Mouse (Mus musculus): ENCODE results near the gene Unc5cl.

DNA sequence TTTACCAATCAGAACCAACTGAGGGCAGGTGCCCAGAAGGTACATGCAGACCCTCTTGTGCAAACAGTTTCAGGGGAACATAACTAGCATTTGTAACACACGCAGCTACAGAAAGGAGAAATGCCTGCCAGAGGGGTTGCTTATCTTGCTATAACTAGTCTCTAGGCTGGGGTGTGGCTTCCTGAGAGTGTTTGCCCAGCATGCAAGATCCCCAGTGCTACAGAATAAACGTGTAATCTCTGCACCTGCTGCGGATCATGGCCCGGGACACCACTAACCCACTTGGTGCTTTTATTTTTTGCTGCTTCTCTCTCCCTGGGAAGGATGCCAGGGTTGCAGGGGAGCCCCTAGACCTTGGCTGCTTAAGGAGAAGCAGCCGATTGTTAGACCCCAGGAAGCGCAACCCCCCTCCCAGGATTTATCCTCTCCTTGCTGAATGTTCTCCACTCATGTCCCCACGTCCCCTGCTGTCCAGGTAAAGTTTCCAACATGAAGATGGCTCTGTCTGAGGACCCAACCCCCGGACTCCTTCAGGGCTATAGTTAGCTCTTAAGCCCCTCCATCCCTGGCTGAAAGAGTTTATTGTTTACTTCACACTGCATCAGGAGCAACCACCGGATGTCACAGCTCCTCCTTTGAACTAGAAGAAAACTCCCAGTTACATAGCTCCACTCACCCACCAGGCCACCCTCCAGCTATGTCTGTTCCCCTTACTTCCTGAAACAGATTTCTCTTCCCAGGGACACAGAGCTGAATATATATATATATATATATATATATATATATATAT is 28.7 kb upstream of the Unc5cl start:
- TF ChIP-seq GATA1 (IDR thresholded peaks at IDR 0.05; ENCODE audit: low read length) (no peak), TAL1 (IDR thresholded peaks at IDR 0.05; ENCODE audit: low read length) (no peak)

Measured in erythroblast, embryonic 14.5 days (primary cell).